Mouse (Mus musculus): ENCODE measurements around the gene Gm12789.
"Not testable (repeated sequence)": the region's sequence is repeated elsewhere in the genome, so short reads cannot be mapped to it uniquely, and the experiment has no call there.

Gene Gm12789

DNA sequence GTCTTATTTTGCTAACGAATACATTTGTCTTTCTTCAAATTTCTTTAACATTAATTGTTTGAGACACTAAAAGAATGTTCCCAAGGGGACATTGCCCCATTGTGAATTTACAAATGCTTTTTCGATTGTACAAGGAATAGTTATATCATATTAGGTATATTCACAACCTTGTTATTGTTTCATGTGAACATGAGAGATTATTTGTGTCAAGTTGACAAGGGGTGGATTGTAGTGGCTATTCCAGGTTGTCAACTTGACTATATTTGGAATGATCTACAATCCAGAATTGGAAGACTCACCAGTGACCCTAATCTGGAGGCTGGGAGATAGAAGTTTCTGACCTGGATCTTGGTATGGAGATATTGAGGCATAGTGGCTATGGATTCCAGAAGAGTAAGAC lies at the start of gene Gm12789:
Gene Gm12789, plus strand, starts transcription at position 301 of the 400 bp plus-strand sequence.
- DNase-seq (ENCODE audit: low read depth, low spot score) = not testable (repeated sequence)

- not testable (repeated sequence) for DNase-seq (ENCODE audit: low read depth, low spot score)
These were observed 46.3 kb upstream of the Gm12789 start, which contains the start of gene Gm12794 for GRCm38 (mm10) chr4:101940107-101940506. Gene Gm12794 (plus strand): TSS chr4:101940407.

DNA sequence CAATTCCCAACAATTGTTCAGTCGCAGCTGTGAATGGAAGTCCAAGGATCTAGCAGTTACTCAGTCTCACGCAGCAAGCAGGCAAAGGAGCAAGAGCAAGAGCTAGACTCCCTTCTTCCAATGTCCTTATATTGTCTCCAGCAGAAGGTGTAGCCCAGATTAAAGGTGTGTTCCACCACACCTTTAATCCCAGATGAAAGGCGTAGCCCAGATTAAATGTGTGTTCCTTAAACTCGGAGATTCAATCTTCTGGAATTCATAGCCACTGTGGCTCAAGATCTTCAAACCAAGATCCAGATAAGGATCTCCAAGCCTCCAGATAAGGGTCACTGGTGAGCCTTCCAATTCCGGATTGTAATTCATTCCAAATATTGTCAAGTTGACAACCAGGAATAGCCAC lies 5.5 kb upstream of the Gm12789 start, which contains the start of gene Gm12790:
Gene Gm12790, minus strand, starts transcription at position 101 of the 400 bp plus-strand sequence.
- DNase-seq (ENCODE audit: low read depth, low spot score) = not testable (repeated sequence)

DNA sequence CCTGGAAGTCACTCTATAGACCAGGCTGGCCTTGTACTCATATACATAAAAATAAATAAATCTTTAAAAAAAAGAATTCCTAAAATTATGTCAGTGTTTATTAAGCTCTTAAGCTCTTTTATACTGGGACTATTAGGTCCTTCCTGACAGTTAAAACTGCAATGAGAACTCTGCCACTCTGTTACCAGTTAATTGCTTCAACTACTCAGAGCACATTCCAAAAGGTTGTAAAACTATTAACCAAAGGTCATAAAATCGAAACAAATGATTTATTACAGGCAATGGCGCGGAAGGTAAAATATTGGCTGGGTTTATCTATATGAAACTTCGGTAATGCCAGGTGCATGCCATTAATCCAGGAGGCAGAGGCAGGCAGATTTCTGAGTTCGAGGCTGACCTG lies 748 bp upstream of the Gm12789 start:
- DNase-seq (ENCODE audit: low read depth, low spot score) = no peak

DNA sequence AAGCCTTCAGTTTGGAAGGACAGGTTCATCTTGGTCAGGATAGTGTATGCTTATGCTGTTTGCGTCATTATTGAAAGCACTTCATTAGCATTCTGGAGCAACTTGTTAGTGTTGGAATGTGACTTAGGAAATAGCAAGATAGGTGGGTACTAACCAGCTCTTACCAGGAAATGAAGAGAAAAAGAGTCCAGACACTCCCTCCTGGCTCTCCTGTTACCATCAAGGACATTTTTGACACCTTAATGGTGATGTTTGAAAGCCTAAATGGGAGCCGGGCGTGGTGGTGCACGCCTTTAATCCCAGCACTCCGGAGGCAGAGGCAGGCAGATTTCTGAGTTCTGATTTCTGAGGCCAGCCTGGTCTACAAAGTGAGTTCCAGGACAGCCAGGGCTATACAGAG lies 11.0 kb downstream of the Gm12789 start:
- DNase-seq (ENCODE audit: low read depth, low spot score) = no peak

DNA sequence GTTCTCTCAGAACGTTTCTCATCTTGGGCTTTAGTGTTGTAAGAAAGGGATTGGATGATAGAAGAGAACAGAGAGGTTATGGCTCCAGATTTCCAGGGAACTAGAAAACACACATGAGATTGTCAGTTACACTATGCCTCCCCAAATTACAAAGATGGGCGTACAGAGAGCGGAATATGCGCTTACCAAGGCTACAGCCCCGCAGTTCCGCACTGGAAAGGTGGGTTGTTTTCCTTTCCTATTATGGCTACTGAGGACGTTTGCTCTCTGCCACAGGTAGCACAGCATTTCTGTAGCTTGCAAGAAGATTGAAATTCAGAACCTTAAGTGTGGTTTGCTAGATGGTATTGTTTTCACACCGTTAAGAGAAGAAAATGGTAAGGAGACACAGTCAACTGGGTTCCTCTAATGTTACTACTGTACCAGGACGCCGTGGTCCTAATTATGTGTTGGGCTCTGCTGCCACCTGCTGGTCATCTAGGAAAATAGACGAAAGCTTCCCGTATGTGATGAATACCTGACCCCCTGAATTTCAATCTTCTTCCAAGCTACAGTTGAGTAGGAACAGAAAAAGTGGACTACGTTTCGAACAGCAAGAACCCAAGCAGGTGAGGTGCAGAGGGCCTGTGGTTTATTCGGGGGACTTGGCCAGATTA lies 12.0 kb downstream of the Gm12789 start:
- peak; percentile 38 for DNase-seq (ENCODE audit: low read depth, low spot score)

DNA sequence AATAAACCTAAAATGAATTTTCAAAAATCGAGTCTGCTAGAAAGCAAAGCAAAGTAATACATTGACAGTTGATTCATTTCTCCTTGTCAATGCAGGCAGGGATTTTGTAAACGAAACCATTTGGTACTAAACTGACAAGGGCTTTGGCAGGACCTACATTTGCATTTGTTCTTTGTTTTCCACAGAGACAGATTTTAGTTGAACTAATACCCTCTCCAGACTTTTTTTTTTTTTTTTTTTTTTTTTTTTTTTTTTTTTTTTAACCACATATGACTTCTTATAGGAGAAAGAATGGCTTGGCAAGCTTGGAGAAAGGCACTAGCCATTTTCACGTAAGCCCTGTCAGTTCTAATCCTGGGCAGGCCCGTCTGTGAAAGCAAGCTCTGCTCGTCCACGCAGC lies 40.2 kb downstream of the Gm12789 start:
- DNase-seq (ENCODE audit: low read depth, low spot score) = no peak
